Mouse (Mus musculus) midbrain, embryonic 10.5 days (tissue): ENCODE measurements around the gene Tmem273. TPM values are rescaled to one million over a fixed set of nuclear protein-coding genes. Genes with fewer than 3 reads are reported as not detected.

Experiments
- DNase-seq: peaks from one replicate; pipeline ENCODE4 v3.0.0-alpha.2; 2017; ENCODE audit warnings: low spot score
- H3K27ac ChIP-seq: fragments of 300-500 bp; sonication (generic); replicated peaks from 2 replicates; pipeline ENCODE4 v1.5.1; 2016; ENCODE audit warnings: mild to moderate bottlenecking
- H3K27me3 ChIP-seq: fragments of 300-500 bp; sonication (generic); 2 replicates; pipeline ENCODE4 v1.6.1; 2016; ENCODE audit warnings: low read depth, mild to moderate bottlenecking; ENCODE audit not compliant: poor library complexity, severe bottlenecking
- H3K36me3 ChIP-seq: fragments of 300-500 bp; sonication (generic); 2 replicates; pipeline ENCODE4 v1.6.1; 2016; ENCODE audit warnings: mild to moderate bottlenecking, moderate library complexity
- H3K4me1 ChIP-seq: fragments of 300-500 bp; sonication (generic); 2 replicates; pipeline ENCODE4 v1.6.1; 2016
- H3K4me3 ChIP-seq: fragments of 300-500 bp; sonication (generic); 2 replicates; pipeline ENCODE4 v1.5.1; 2016; ENCODE audit warnings: mild to moderate bottlenecking, moderate library complexity
- H3K9me3 ChIP-seq: fragments of 300-500 bp; sonication (generic); replicated peaks from 2 replicates; pipeline ENCODE4 v1.6.1; 2016; ENCODE audit warnings: mild to moderate bottlenecking
- WGBS: fragments of 180-500 bp; shearing (Covaris S2); methylation state at CpG from one replicate; pipeline ENCODE4 v1.1.7; 2016; 5-methylcytosine and 5-hydroxymethylcytosine counted together
- polyA plus RNA-seq: library from polyadenylated mRNA; unstranded; fragments of >200 nt; fragmentation: Nextera tagmentation; extraction: Ambion mirVana; gene quantifications from 2 replicates; pipeline ENCODE4 v1.2.1, GENCODE M21; 2016

The Tmem273 gene
- polyA plus RNA-seq, 1 experiment from 2014 or later: 0.25 TPM

GRCm38 (mm10) chr14:32817258-32817657 is 31.5 kb downstream of the Tmem273 start:
- Histone ChIP-seq H3K27me3 (no peaks in the 10 kb centered on the region), H3K27ac (no peak overlapping the region), H3K4me1 (peaks cover 4% of the 10 kb centered on the region; the same call in 1 of the 2 replicates), H3K36me3 (no peaks in the 10 kb centered on the region), H3K4me3 (no peak overlapping the region), H3K9me3 (no peaks in the 10 kb centered on the region)
- DNase-seq: no peak
- WGBS: 79% methylated on average over 7 of the region's 7 CpGs

DNA sequence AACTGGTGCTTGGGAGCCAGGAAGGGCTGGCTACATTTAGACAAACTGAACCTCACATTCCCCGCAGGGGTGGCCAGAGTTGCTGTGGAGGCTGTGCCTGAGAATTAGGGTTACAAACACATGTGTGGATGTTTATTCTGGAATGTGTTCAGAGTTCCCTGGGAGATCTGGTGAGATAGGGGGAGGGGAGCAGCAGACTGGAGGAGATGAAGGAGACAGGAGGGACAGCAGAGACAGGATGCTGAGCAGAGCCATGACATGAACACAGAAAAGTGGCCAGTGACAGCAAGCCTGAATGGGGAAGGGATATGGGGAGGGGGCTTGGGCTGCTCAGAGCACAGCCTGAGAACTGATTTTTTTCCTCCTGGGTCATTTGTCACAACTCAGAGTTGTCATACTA is 33.5 kb downstream of the Tmem273 start:
- no peaks in the 10 kb centered on the region for H3K27me3 ChIP-seq
- H3K4me3 ChIP-seq: no peak overlapping the region
- 81% methylated on average over 1 of the region's 1 CpGs for WGBS
- H3K9me3 ChIP-seq: no peaks in the 10 kb centered on the region
- no peaks in the 10 kb centered on the region for H3K36me3 ChIP-seq
- H3K27ac ChIP-seq: no peak overlapping the region
- H3K4me1 ChIP-seq: peaks cover 6% of the 10 kb centered on the region; the same call in 1 of the 2 replicates
- DNase-seq: no peak

GRCm38 (mm10) chr14:32822812-32823211 is 37.0 kb downstream of the Tmem273 start:
- Histone ChIP-seq H3K4me3 (no peak overlapping the region), H3K4me1 (peaks cover 32% of the 10 kb centered on the region), H3K27ac (no peak overlapping the region), H3K9me3 (no peaks in the 10 kb centered on the region), H3K36me3 (no peaks in the 10 kb centered on the region), H3K27me3 (no peaks in the 10 kb centered on the region)
- WGBS: 92% methylated on average over 4 of the region's 4 CpGs
- no peak for DNase-seq

DNA sequence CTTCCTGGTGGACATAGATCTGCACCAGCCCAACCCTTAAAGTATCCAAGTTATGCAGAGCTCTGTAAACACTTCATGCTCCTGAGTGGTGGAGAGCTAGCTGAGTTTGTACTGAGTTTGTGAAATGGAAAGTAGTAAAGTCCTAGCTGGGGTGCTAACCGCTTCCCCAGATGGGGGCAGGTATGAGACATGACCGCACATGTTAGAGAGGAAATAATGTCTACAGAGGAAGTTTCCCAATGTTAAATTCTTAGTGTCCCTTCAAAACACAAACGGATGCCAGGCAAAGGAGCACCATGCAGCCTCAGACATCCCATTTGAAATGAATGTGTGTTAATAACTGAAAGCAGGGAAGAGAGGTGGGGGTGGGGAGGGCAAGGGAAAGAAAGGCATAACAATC is 38.1 kb downstream of the Tmem273 start:
- Histone ChIP-seq H3K27me3 (no peaks in the 10 kb centered on the region), H3K4me3 (no peak overlapping the region), H3K4me1 (peaks cover 41% of the 10 kb centered on the region), H3K9me3 (no peaks in the 10 kb centered on the region), H3K27ac (no peak overlapping the region), H3K36me3 (no peaks in the 10 kb centered on the region)
- WGBS: 82% methylated on average over 3 of the region's 3 CpGs
- no peak for DNase-seq

GRCm38 (mm10) chr14:32824267-32825150 is 38.7 kb downstream of the Tmem273 start:
- Histone ChIP-seq H3K27me3 (no peaks in the 10 kb centered on the region), H3K4me1 (peaks cover 37% of the 10 kb centered on the region), H3K9me3 (no peaks in the 10 kb centered on the region), H3K27ac (no peak overlapping the region), H3K4me3 (no peak overlapping the region), H3K36me3 (no peaks in the 10 kb centered on the region)
- WGBS: 67% methylated on average over 14 of the region's 14 CpGs
- no peak for DNase-seq

DNA sequence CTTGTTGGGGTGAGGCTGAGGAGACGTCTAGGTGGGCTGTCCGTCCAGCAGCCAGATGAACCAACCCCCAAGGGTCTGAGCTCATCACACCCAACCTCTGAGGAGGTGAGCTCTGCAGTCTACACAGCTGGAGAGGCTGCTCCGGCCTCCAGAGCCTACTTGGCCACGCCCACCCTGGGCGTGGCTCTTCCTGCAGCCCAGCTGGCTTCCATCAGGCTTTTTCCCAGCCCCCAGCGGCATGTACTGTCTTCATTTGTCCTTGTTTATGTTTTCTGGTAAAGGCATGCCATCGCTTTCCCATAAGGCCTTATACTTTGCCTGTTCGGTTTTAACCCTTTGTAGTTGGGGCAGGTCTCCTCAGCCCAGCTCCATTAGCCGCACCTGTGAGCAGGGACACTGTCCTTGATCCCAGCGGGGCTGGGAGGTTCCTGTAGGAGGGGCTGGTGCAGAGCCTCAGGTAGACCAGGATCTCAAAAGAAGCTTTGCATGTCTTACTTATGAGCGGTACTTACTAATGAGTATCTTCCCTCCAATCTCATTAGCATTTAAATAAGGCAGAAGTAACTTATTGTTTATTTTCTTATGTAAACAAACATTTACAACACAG is 39.8 kb downstream of the Tmem273 start:
- no peaks in the 10 kb centered on the region for H3K36me3 ChIP-seq
- no peaks in the 10 kb centered on the region for H3K9me3 ChIP-seq
- H3K27ac ChIP-seq: no peak overlapping the region; the same call in 1 of the 2 replicates
- H3K27me3 ChIP-seq: no peaks in the 10 kb centered on the region
- 0 out of 2 replicates have a peak overlapping the region, but pooled peaks have one; percentile 24 for H3K4me3 ChIP-seq
- 7% methylated on average over 11 of the region's 11 CpGs for WGBS
- H3K4me1 ChIP-seq: peaks cover 37% of the 10 kb centered on the region
- DNase-seq: peak; percentile 43

DNA sequence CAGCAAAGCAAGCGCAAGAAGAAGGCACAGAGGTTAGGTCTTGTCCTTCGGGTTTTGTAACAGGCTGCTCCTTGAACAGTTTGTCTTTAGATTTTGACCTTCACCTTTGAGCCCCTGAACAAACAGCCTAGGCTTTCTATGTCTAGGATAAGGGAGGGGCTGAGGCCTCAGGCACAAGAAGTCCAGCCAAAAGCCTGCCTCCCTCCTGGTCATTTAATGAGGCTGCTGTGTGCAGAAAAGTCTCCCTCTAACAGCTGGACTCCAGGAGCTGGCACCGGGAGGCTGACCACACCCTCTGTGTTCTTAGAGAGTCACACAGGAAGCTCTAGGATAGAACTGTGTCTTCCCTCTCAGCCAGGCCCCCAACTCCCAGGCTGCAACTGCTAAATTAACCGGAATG is 41.4 kb downstream of the Tmem273 start:
- H3K36me3 ChIP-seq: no peaks in the 10 kb centered on the region
- no peak overlapping the region for H3K4me3 ChIP-seq
- no peaks in the 10 kb centered on the region for H3K27me3 ChIP-seq
- no peak overlapping the region for H3K27ac ChIP-seq
- no peak for DNase-seq
- H3K9me3 ChIP-seq: no peaks in the 10 kb centered on the region
- 72% methylated on average over 4 of the region's 4 CpGs for WGBS
- peaks cover 37% of the 10 kb centered on the region for H3K4me1 ChIP-seq

DNA sequence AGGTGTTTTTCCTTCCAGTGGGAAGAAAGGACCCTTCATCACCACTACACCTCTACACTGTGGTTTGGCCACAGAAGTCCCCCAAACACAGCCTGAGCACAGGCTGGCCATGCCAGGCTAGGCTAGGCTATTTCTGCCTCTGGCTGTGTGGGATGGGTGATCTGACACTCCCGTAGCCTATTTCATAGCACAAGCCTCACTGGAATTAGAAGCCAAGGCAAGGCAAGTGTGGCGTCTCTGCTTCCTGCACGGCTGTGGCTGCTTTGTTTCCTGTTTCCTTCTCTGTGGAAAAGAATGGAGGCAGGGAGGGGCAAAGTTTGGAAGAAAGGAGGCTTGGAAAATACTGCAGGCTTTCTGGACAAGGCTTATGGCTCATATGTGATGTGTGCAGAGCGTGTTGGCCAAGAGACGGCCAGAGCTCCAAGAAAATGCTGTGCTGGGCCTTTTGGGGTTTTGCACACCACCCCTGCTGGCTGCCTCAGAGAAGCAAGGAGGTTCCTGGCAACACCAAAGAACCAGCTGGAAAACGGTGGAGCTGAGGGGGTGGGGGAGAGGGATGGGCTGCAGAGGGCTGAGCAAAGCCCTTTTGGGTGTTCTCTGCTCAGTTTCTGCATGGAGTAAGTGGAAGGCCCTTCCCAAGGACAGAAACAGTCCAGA is 42.4 kb downstream of the Tmem273 start:
- Histone ChIP-seq H3K27me3 (no peaks in the 10 kb centered on the region), H3K27ac (no peak overlapping the region; the same call in 1 of the 2 replicates), H3K4me3 (no peak overlapping the region), H3K4me1 (peaks cover 40% of the 10 kb centered on the region), H3K36me3 (no peaks in the 10 kb centered on the region), H3K9me3 (no peaks in the 10 kb centered on the region)
- WGBS: 60% methylated on average over 6 of the region's 6 CpGs
- no peak for DNase-seq

- H3K4me1 ChIP-seq: 0 out of 2 replicates have a peak, but pooled peaks cover 3% of the 10 kb centered on the region
- H3K27me3 ChIP-seq: no peaks in the 10 kb centered on the region
- H3K36me3 ChIP-seq: no peaks in the 10 kb centered on the region
- no peak for DNase-seq
- WGBS: 88% methylated on average over 8 of the region's 8 CpGs
- H3K27ac ChIP-seq: no peak within 1 kb of the TSS
- H3K4me3 ChIP-seq: no peak within 1 kb of the TSS
- no peaks in the 10 kb centered on the region for H3K9me3 ChIP-seq
These were observed 48.1 kb downstream of the Tmem273 start, which contains the start of gene Fam170b for GRCm38 (mm10) chr14:32833847-32834246. Gene Fam170b, plus strand, starts transcription at chr14:32833962.

DNA sequence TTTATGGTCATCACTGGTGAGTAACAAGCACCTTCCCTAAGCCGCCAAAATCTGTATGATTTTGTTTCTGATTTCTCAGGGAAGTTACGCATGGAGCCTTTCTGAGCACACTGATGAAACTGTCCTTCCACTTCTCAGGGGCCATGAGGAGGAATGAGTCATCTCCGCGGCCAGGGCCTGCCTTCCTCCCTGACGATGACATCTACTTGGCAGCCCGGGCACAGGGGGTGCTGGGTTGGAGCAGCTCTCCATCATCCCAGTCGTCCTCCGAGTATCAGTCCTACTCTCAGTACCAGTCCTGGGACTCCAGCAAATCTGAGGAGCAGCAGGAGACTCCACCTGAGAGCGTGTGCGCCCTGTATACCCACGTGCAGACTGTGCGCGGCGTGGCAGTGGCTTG is 49.4 kb downstream of the Tmem273 start:
- DNase-seq: no peak
- Histone ChIP-seq H3K9me3 (no peaks in the 10 kb centered on the region), H3K4me1 (0 out of 2 replicates have a peak, but pooled peaks cover 3% of the 10 kb centered on the region), H3K36me3 (no peaks in the 10 kb centered on the region), H3K4me3 (no peak overlapping the region), H3K27ac (no peak overlapping the region), H3K27me3 (no peaks in the 10 kb centered on the region)
- 89% methylated on average over 14 of the region's 14 CpGs for WGBS

DNA sequence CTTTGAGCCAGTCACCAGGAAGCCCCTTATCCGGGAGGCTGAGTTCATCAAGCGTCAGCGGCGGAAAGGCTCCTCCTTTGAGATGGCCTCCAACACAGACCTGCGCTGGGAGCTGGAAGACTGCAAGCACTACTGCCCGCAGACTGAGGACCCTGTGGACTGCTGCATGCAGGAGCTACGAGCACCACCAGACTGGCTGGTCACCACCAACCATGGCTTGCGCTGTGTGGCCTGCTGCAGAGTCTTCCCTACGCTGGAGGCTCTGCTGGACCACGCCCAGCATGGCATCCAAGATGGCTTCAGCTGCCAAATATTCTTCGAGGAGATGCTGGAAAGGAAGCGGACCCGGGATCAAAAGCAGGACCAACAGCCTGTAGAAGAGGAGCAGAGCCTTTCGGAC is 49.8 kb downstream of the Tmem273 start:
- 89% methylated on average over 14 of the region's 14 CpGs for WGBS
- Histone ChIP-seq H3K4me3 (no peak overlapping the region), H3K9me3 (no peaks in the 10 kb centered on the region), H3K36me3 (no peaks in the 10 kb centered on the region), H3K4me1 (0 out of 2 replicates have a peak, but pooled peaks cover 3% of the 10 kb centered on the region), H3K27me3 (no peaks in the 10 kb centered on the region), H3K27ac (no peak overlapping the region)
- DNase-seq: no peak

DNA sequence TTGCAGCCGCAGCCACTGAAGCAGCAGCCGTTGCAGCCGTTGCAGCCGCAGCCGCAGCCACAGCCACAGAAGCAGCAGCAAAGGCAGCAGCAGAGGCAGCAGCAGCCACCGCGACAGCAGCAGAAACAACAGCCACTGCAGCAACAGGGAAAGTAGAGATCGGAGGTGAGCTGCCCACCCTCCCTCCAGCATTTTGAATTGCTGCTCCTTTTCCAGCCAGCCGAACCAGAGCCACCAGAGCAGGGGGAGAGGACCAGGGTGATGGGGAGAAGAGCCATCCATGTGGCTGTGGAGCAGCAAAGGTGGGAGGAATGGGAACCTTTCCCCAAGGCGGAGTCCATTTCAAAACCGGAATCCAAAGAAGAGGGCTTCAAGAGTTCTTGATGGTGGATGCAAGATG is 50.4 kb downstream of the Tmem273 start:
- no peak overlapping the region for H3K4me3 ChIP-seq
- H3K27me3 ChIP-seq: no peaks in the 10 kb centered on the region
- H3K4me1 ChIP-seq: 0 out of 2 replicates have a peak, but pooled peaks cover 3% of the 10 kb centered on the region
- DNase-seq: no peak
- no peaks in the 10 kb centered on the region for H3K36me3 ChIP-seq
- no peak overlapping the region for H3K27ac ChIP-seq
- WGBS: 94% methylated on average over 11 of the region's 11 CpGs
- no peaks in the 10 kb centered on the region for H3K9me3 ChIP-seq
